Comparison of ENCODE assay signal across 25 mouse cellular contexts in the genomic region with DNA sequence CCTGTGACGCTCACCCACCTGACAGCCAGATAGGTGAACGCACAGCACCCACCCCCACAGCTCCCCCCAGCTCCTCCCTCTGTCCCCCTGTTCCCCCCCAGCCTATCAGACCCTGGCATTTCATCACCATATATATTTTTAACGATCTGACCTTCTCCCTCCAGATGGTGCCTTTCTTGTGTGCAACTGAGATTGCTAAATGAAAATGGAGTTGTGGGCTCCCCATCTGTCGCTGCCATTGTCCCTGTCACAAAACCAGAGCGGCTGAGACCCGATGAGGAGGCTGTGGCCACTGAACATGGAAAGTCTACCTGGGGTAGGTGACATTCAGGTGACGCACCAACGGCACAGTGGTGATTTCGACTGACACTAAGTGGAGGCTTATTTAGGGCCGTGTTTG.
DNase-seq lines count a peak whose midpoint lies in the region; ATAC-seq and TF ChIP-seq lines count a peak whose summit lies in the region.
"Had no signal": no experiment of that assay in that cellular context is flagged by ENCODE, and none has a peak within 500 bp of the region (broad histone marks: within the 10 kb centered on the region; RNA-seq: fewer than 3 reads in every experiment).

No protein-coding gene starts in this region.

- H3K4me3 ChIP-seq in forebrain, embryonic 13.5 days = no peak overlapping the region
- no peak overlapping the region for H3K4me3 ChIP-seq in forebrain, postnatal 0 days (ENCODE audit: low read depth, low read length)
- no peak overlapping the region for H3K4me3 ChIP-seq in midbrain, embryonic 10.5 days
- no peak overlapping the region for H3K4me3 ChIP-seq in midbrain, embryonic 15.5 days
- H3K4me3 ChIP-seq in hindbrain, embryonic 13.5 days = no peak overlapping the region
- H3K4me3 ChIP-seq: embryonic facial prominence, embryonic 12.5 days; heart, embryonic 13.5 days; kidney, embryonic 15.5 days; liver, embryonic 13.5 days; megakaryocyte, embryonic 14.5 days had no signal

- peak overlapping the region; percentile 44 for H3K27ac ChIP-seq in forebrain, embryonic 13.5 days
- H3K27ac ChIP-seq in forebrain, postnatal 0 days (ENCODE audit: low read depth, low read length) = no peak overlapping the region
- H3K27ac ChIP-seq in midbrain, embryonic 10.5 days (replicated peaks) = peak overlapping the region; percentile 68; the same call in 1 of the 2 replicates
- no peak overlapping the region for H3K27ac ChIP-seq in midbrain, embryonic 15.5 days
- H3K27ac ChIP-seq in hindbrain, embryonic 13.5 days = peak overlapping the region; percentile 10; the same call in 1 of the 2 replicates
- H3K27ac ChIP-seq: embryonic facial prominence, embryonic 12.5 days; heart, embryonic 13.5 days; kidney, embryonic 15.5 days; liver, embryonic 13.5 days had no signal

- peaks cover 2% of the 10 kb centered on the region for H3K9me3 ChIP-seq in forebrain, embryonic 13.5 days (replicated peaks)
- H3K9me3 ChIP-seq in forebrain, postnatal 0 days (ENCODE audit: low read length) = no peaks in the 10 kb centered on the region
- peaks cover 6% of the 10 kb centered on the region for H3K9me3 ChIP-seq in midbrain, embryonic 10.5 days (replicated peaks)
- no peaks in the 10 kb centered on the region for H3K9me3 ChIP-seq in midbrain, embryonic 15.5 days
- H3K9me3 ChIP-seq in hindbrain, embryonic 13.5 days = peaks cover 3% of the 10 kb centered on the region

- WGBS in forebrain, embryonic 13.5 days = 71% methylated on average over 10 of the region's 10 CpGs
- WGBS in forebrain, postnatal 0 days = 69% methylated on average over 10 of the region's 10 CpGs
- 93% methylated on average over 10 of the region's 10 CpGs for WGBS in midbrain, embryonic 10.5 days
- WGBS in midbrain, embryonic 15.5 days = 73% methylated on average over 10 of the region's 10 CpGs
- 67% methylated on average over 10 of the region's 10 CpGs for WGBS in hindbrain, embryonic 13.5 days

- DNase-seq in forebrain, postnatal 0 days = no peak
- no peak for DNase-seq in midbrain, embryonic 10.5 days (ENCODE audit: low spot score)
- DNase-seq in brain, embryonic 14.5 days (ENCODE audit: low read depth) = peak; percentile 53
- DNase-seq: adrenal gland, postnatal 10 days; cerebellum, adult 11 months; cerebellum, adult 9-10 months; cerebellum, postnatal 36 days; heart, postnatal 10 days; kidney, adult 18-20 months; kidney, postnatal 25 days; liver, embryonic 13.5 days; lung, adult 18-20 months; lung, postnatal 4 days; thymus, adult 2 months; thymus, postnatal 36 days had no signal

- no peak overlapping the region for H3K4me2 ChIP-seq in forebrain, embryonic 13.5 days
- no peak overlapping the region for H3K4me2 ChIP-seq in forebrain, postnatal 0 days (ENCODE audit: low read depth)
- no peak overlapping the region for H3K4me2 ChIP-seq in midbrain, embryonic 15.5 days
- H3K4me2 ChIP-seq in hindbrain, embryonic 13.5 days = no peak overlapping the region
- H3K4me2 ChIP-seq: embryonic facial prominence, embryonic 12.5 days; heart, embryonic 13.5 days; kidney, embryonic 15.5 days; liver, embryonic 13.5 days had no signal

- H3K9ac ChIP-seq in forebrain, embryonic 13.5 days = no peak overlapping the region
- no peak overlapping the region for H3K9ac ChIP-seq in forebrain, postnatal 0 days
- H3K9ac ChIP-seq in midbrain, embryonic 15.5 days = no peak overlapping the region
- no peak overlapping the region for H3K9ac ChIP-seq in hindbrain, embryonic 13.5 days
- H3K9ac ChIP-seq: embryonic facial prominence, embryonic 12.5 days; heart, embryonic 13.5 days; kidney, embryonic 15.5 days; liver, embryonic 13.5 days had no signal

- H3K27me3 ChIP-seq in forebrain, embryonic 13.5 days = no peaks in the 10 kb centered on the region
- no peaks in the 10 kb centered on the region for H3K27me3 ChIP-seq in forebrain, postnatal 0 days (ENCODE audit: insufficient read depth, low read length)
- H3K27me3 ChIP-seq in midbrain, embryonic 10.5 days (ENCODE audit: low read depth, poor library complexity, severe bottlenecking) = no peaks in the 10 kb centered on the region
- H3K27me3 ChIP-seq in midbrain, embryonic 15.5 days (replicated peaks) = no peaks in the 10 kb centered on the region
- H3K27me3 ChIP-seq in hindbrain, embryonic 13.5 days = no peaks in the 10 kb centered on the region
- H3K27me3 ChIP-seq: embryonic facial prominence, embryonic 12.5 days; heart, embryonic 13.5 days; kidney, embryonic 15.5 days; liver, embryonic 13.5 days; megakaryocyte, embryonic 14.5 days; Patski had no signal

- H3K36me3 ChIP-seq in forebrain, embryonic 13.5 days (ENCODE audit: poor library complexity, severe bottlenecking) = peaks cover 81% of the 10 kb centered on the region
- peaks cover 43% of the 10 kb centered on the region for H3K36me3 ChIP-seq in forebrain, postnatal 0 days (ENCODE audit: insufficient read depth)
- peaks cover 99% of the 10 kb centered on the region for H3K36me3 ChIP-seq in midbrain, embryonic 10.5 days
- H3K36me3 ChIP-seq in midbrain, embryonic 15.5 days (replicated peaks) = peaks cover 17% of the 10 kb centered on the region
- H3K36me3 ChIP-seq in hindbrain, embryonic 13.5 days = peaks cover 82% of the 10 kb centered on the region

- no peak for TF ChIP-seq POLR2A in brain, embryonic 14.5 days (IDR thresholded peaks at IDR 0.05; ENCODE audit: borderline replicate concordance, extremely low read depth, insufficient read depth, insufficient read length, poor library complexity, severe bottlenecking)

- ATAC-seq in forebrain, embryonic 13.5 days = no peak
- ATAC-seq in forebrain, postnatal 0 days = no peak
- no peak for ATAC-seq in midbrain, embryonic 15.5 days (replicated peaks)
- no peak for ATAC-seq in hindbrain, embryonic 13.5 days (ENCODE audit: low FRiP score)
- ATAC-seq in granulocyte monocyte progenitor cell, adult 5-6 weeks (replicated peaks; ENCODE audit: poor library complexity, severe bottlenecking) = no peak
- ATAC-seq: lung, postnatal 0 days; Patski had no signal

- H3K4me1 ChIP-seq in forebrain, embryonic 13.5 days = peaks cover 7% of the 10 kb centered on the region; the same call in 1 of the 2 replicates
- no peaks in the 10 kb centered on the region; the same call in 1 of the 2 replicates for H3K4me1 ChIP-seq in forebrain, postnatal 0 days (ENCODE audit: insufficient read depth)
- H3K4me1 ChIP-seq in midbrain, embryonic 10.5 days = peaks cover 15% of the 10 kb centered on the region
- no peaks in the 10 kb centered on the region for H3K4me1 ChIP-seq in midbrain, embryonic 15.5 days
- peaks cover 17% of the 10 kb centered on the region; the same call in 1 of the 2 replicates for H3K4me1 ChIP-seq in hindbrain, embryonic 13.5 days (replicated peaks)
- H3K4me1 ChIP-seq: embryonic facial prominence, embryonic 12.5 days; kidney, embryonic 15.5 days had no signal

- no peak for TF ChIP-seq CTCF in forebrain, postnatal 0 days (IDR thresholded peaks at IDR 0.05; ENCODE audit: low read depth)
- no peak for TF ChIP-seq CTCF in brain, embryonic 14.5 days (IDR thresholded peaks at IDR 0.05; ENCODE audit: borderline replicate concordance, extremely low read depth, insufficient read depth, insufficient read length)

Comparison
In these comparisons a context has a peak if more than half of its experiments do, and no peak if none do; other contexts are left out.
1. H3K27ac ChIP-seq: peak in forebrain, embryonic 13.5 days (single experiment), midbrain, embryonic 10.5 days (single experiment) and hindbrain, embryonic 13.5 days (single experiment); none in forebrain, postnatal 0 days (single experiment) and midbrain, embryonic 15.5 days (single experiment).